Mouse (Mus musculus) kidney, postnatal 0 days (tissue): ENCODE results near the gene Eif2ak1. TPM values are rescaled to one million over a fixed set of nuclear protein-coding genes. Genes with fewer than 3 reads are reported as not detected.
A peak's percentile ranks its signal among the peaks of the same experiment; 100 is the strongest.

Source experiments
- ATAC-seq: fragments of 200-750 bp; cut with Nextera tagmentation; replicated peaks from 2 replicates; pipeline ENCODE4 v1.8.0; 2017; ENCODE audit warnings: low read depth, moderate number of reproducible peaks, moderate TSS enrichment, moderate library complexity; ENCODE audit not compliant: low FRiP score
- DNase-seq: peaks from one replicate; pipeline ENCODE4 v3.0.0-alpha.2; 2016; ENCODE audit warnings: low spot score
- H3K27ac ChIP-seq: fragments of 300-500 bp; sonication (generic); 2 replicates; pipeline ENCODE4 v1.5.1; 2014; ENCODE audit warnings: mild to moderate bottlenecking
- H3K27me3 ChIP-seq: fragments of 300-500 bp; sonication (generic); 2 replicates; pipeline ENCODE4 v1.6.1; 2014; ENCODE audit warnings: low read length, mixed read lengths; ENCODE audit not compliant: insufficient read depth
- H3K36me3 ChIP-seq: fragments of 300-500 bp; sonication (generic); 2 replicates; pipeline ENCODE4 v1.6.1; 2014; ENCODE audit warnings: low read length, mixed read lengths; ENCODE audit not compliant: insufficient read depth
- H3K4me1 ChIP-seq: fragments of 300-500 bp; sonication (generic); replicated peaks from 2 replicates; pipeline ENCODE4 v1.6.1; 2014; ENCODE audit warnings: antibody characterized with exemption, low read length, mixed read lengths; ENCODE audit not compliant: insufficient read depth
- H3K4me2 ChIP-seq: fragments of 300-500 bp; sonication (generic); 2 replicates; pipeline ENCODE4 v1.6.1; 2014; ENCODE audit warnings: mild to moderate bottlenecking, low read length, moderate library complexity, mixed read lengths
- H3K4me3 ChIP-seq: fragments of 300-500 bp; sonication (generic); replicated peaks from 2 replicates; pipeline ENCODE4 v1.5.1; 2014; ENCODE audit warnings: low read depth, low read length
- H3K9ac ChIP-seq: fragments of 300-500 bp; sonication (generic); 2 replicates; pipeline ENCODE4 v1.6.1; 2014; ENCODE audit warnings: low read depth, low read length
- H3K9me3 ChIP-seq: fragments of 300-500 bp; sonication (generic); replicated peaks from 2 replicates; pipeline ENCODE4 v1.6.1; 2016; ENCODE audit warnings: low read length, inconsistent platforms, mixed read lengths
- CTCF ChIP-seq: IDR thresholded peaks from 2 replicates; pipeline ENCODE4 v1.5.1; 2016; ENCODE audit warnings: antibody characterized with exemption, low read depth, mild to moderate bottlenecking, moderate library complexity
- WGBS: fragments of 180-500 bp; shearing (Covaris S2); extraction: QIAGEN DNeasy Blood & Tissue Kit; methylation state at CpG from one replicate; pipeline ENCODE4 v1.1.7; 2014; 5-methylcytosine and 5-hydroxymethylcytosine counted together
- polyA plus RNA-seq: library from polyadenylated mRNA; unstranded; fragments of >200 nt; fragmentation: Nextera tagmentation; extraction: Ambion mirVana; gene quantifications from 2 replicates; pipeline ENCODE4 v1.2.1, GENCODE M21; 2015

Gene Eif2ak1
- polyA plus RNA-seq, 1 experiment from 2014 or later: 32.4 TPM

GRCm38 (mm10) chr5:143809421-143810090 lies 8.0 kb upstream of the Eif2ak1 start:
- Histone ChIP-seq H3K36me3 (no peaks in the 10 kb centered on the region), H3K9ac (no peak overlapping the region), H3K4me2 (no peak overlapping the region), H3K4me1 (no peaks in the 10 kb centered on the region), H3K27ac (no peak overlapping the region), H3K27me3 (no peaks in the 10 kb centered on the region), H3K4me3 (no peak overlapping the region), H3K9me3 (no peaks in the 10 kb centered on the region)
- no peak for TF ChIP-seq CTCF
- WGBS: 88% methylated on average over 3 of the region's 3 CpGs
- ATAC-seq (no peak), DNase-seq (no peak)

GRCm38 (mm10) chr5:143811653-143812052 lies 5.9 kb upstream of the Eif2ak1 start:
- H3K4me2 ChIP-seq: no peak overlapping the region
- no peak overlapping the region for H3K4me3 ChIP-seq
- TF ChIP-seq CTCF: no peak
- DNase-seq (no peak), ATAC-seq (no peak)
- H3K27ac ChIP-seq: no peak overlapping the region
- no peaks in the 10 kb centered on the region for H3K36me3 ChIP-seq
- no peaks in the 10 kb centered on the region for H3K4me1 ChIP-seq
- no peaks in the 10 kb centered on the region for H3K9me3 ChIP-seq
- WGBS: 86% methylated on average over 5 of the region's 5 CpGs
- no peak overlapping the region for H3K9ac ChIP-seq
- H3K27me3 ChIP-seq: no peaks in the 10 kb centered on the region

- WGBS: 79% methylated on average over 2 of the region's 2 CpGs
- no peak for ATAC-seq
- no peak overlapping the region for H3K4me3 ChIP-seq
These were observed 3.0 kb upstream of the Eif2ak1 start for GRCm38 (mm10) chr5:143814626-143815025.

GRCm38 (mm10) chr5:143817931-143818311 lies 333 bp downstream of the Eif2ak1 start:
- TF ChIP-seq CTCF: no peak
- DNase-seq (no peak), ATAC-seq (peak; percentile 62)
- Histone ChIP-seq H3K4me3 (peak overlapping the region; percentile 64), H3K4me2 (peak overlapping the region; percentile 56), H3K4me1 (no peaks in the 10 kb centered on the region; the same call in 1 of the 2 replicates), H3K27me3 (no peaks in the 10 kb centered on the region), H3K36me3 (no peaks in the 10 kb centered on the region), H3K27ac (no peak overlapping the region; the same call in 1 of the 2 replicates), H3K9me3 (no peaks in the 10 kb centered on the region), H3K9ac (peak overlapping the region; percentile 76)
- under 1% methylated on average over 32 of the region's 32 CpGs for WGBS

More at GRCm38 (mm10) chr5:143814626-143815025, 3.0 kb upstream of the Eif2ak1 start:
- Histone ChIP-seq H3K36me3 (no peaks in the 10 kb centered on the region), H3K9ac (no peak overlapping the region), H3K4me1 (no peaks in the 10 kb centered on the region; the same call in 1 of the 2 replicates), H3K27ac (no peak overlapping the region), H3K9me3 (no peaks in the 10 kb centered on the region), H3K27me3 (no peaks in the 10 kb centered on the region), H3K4me2 (no peak overlapping the region)
- DNase-seq: no peak
- TF ChIP-seq CTCF: no peak

- peak overlapping the region; percentile 56 for H3K4me2 ChIP-seq
- DNase-seq (no peak), ATAC-seq (no peak)
- H3K9me3 ChIP-seq: no peaks in the 10 kb centered on the region
- peak overlapping the region; percentile 76; the same call in 1 of the 2 replicates for H3K9ac ChIP-seq
- 10% methylated on average over 10 of the region's 10 CpGs for WGBS
- peak overlapping the region; percentile 64 for H3K4me3 ChIP-seq
- no peak overlapping the region for H3K27ac ChIP-seq
- TF ChIP-seq CTCF: no peak
- no peaks in the 10 kb centered on the region; the same call in 1 of the 2 replicates for H3K4me1 ChIP-seq
- no peaks in the 10 kb centered on the region for H3K27me3 ChIP-seq
- no peaks in the 10 kb centered on the region for H3K36me3 ChIP-seq
These were observed 873 bp downstream of the Eif2ak1 start for GRCm38 (mm10) chr5:143818461-143818860.

GRCm38 (mm10) chr5:143818949-143819348 lies 1.4 kb downstream of the Eif2ak1 start:
- Histone ChIP-seq H3K36me3 (no peaks in the 10 kb centered on the region), H3K4me2 (peak overlapping the region; percentile 56; the same call in 1 of the 2 replicates), H3K27me3 (no peaks in the 10 kb centered on the region), H3K4me3 (peak overlapping the region; percentile 64; the same call in 1 of the 2 replicates), H3K9ac (no peak overlapping the region), H3K27ac (no peak overlapping the region), H3K9me3 (no peaks in the 10 kb centered on the region), H3K4me1 (no peaks in the 10 kb centered on the region; the same call in 1 of the 2 replicates)
- WGBS: 65% methylated on average over 13 of the region's 13 CpGs
- no peak for TF ChIP-seq CTCF
- ATAC-seq (no peak), DNase-seq (no peak)
